Mouse (Mus musculus): ENCODE measurements around the gene Ccdc40. TPM values are rescaled to one million over a fixed set of nuclear protein-coding genes. Genes with fewer than 3 reads are reported as not detected.

Ccdc40 gene
- polyA plus RNA-seq, 1 experiment from 2014 or later, result 7.6 TPM

GRCm38 (mm10) chr11:119307916-119308315 lies 79.5 kb downstream of the Ccdc40 start:
- Histone ChIP-seq H3K9ac (ENCODE audit: low read depth, low read length) (peak overlapping the region; percentile 42; the same call in 1 of the 2 replicates), H3K9me3 (ENCODE audit: control insufficient read depth, low read length) (no peaks in the 10 kb centered on the region), H3K36me3 (ENCODE audit: control insufficient read depth, insufficient read depth, low read length) (no peaks in the 10 kb centered on the region), H3K27me3 (replicated peaks; ENCODE audit: control insufficient read depth, insufficient read depth, low read length) (no peaks in the 10 kb centered on the region), H3K4me3 (ENCODE audit: low read depth, low read length) (no peak overlapping the region), H3K4me1 (ENCODE audit: control insufficient read depth, insufficient read depth, low read length) (0 out of 2 replicates have a peak, but pooled peaks cover 6% of the 10 kb centered on the region), H3K27ac (replicated peaks; ENCODE audit: low read depth, low read length) (no peak overlapping the region), H3K4me2 (ENCODE audit: low read depth, low read length) (peak overlapping the region; percentile 10; the same call in 1 of the 2 replicates)
- no peak for DNase-seq (ENCODE audit: low spot score)
- no peak for ATAC-seq (ENCODE audit: low read depth)
- 19% methylated on average over 11 of the region's 11 CpGs for WGBS

- no peak for ATAC-seq (ENCODE audit: low read depth)
- 15% methylated on average over 9 of the region's 10 CpGs for WGBS
Measured at GRCm38 (mm10) chr11:119310621-119311020, 82.2 kb downstream of the Ccdc40 start.

GRCm38 (mm10) chr11:119314252-119314936 lies 86.0 kb downstream of the Ccdc40 start:
- Histone ChIP-seq H3K4me2 (ENCODE audit: low read depth, low read length) (no peak overlapping the region), H3K9ac (ENCODE audit: low read depth, low read length) (no peak overlapping the region), H3K27me3 (replicated peaks; ENCODE audit: control insufficient read depth, insufficient read depth, low read length) (no peaks in the 10 kb centered on the region), H3K27ac (replicated peaks; ENCODE audit: low read depth, low read length) (no peak overlapping the region), H3K9me3 (ENCODE audit: control insufficient read depth, low read length) (no peaks in the 10 kb centered on the region), H3K4me3 (ENCODE audit: low read depth, low read length) (no peak overlapping the region), H3K4me1 (ENCODE audit: control insufficient read depth, insufficient read depth, low read length) (no peaks in the 10 kb centered on the region), H3K36me3 (ENCODE audit: control insufficient read depth, insufficient read depth, low read length) (no peaks in the 10 kb centered on the region)
- DNase-seq (ENCODE audit: low spot score), result no peak
- no peak for ATAC-seq (ENCODE audit: low read depth)
- 76% methylated on average over 17 of the region's 17 CpGs for WGBS

More at GRCm38 (mm10) chr11:119310621-119311020, 82.2 kb downstream of the Ccdc40 start:
- Histone ChIP-seq H3K36me3 (ENCODE audit: control insufficient read depth, insufficient read depth, low read length) (no peaks in the 10 kb centered on the region), H3K27ac (replicated peaks; ENCODE audit: low read depth, low read length) (no peak overlapping the region), H3K4me1 (ENCODE audit: control insufficient read depth, insufficient read depth, low read length) (0 out of 2 replicates have a peak, but pooled peaks cover 6% of the 10 kb centered on the region), H3K4me2 (ENCODE audit: low read depth, low read length) (no peak overlapping the region; the same call in 1 of the 2 replicates), H3K27me3 (replicated peaks; ENCODE audit: control insufficient read depth, insufficient read depth, low read length) (no peaks in the 10 kb centered on the region), H3K9ac (ENCODE audit: low read depth, low read length) (no peak overlapping the region), H3K4me3 (ENCODE audit: low read depth, low read length) (no peak overlapping the region), H3K9me3 (ENCODE audit: control insufficient read depth, low read length) (no peaks in the 10 kb centered on the region)
- no peak for DNase-seq (ENCODE audit: low spot score)

Other genes with a start within 250 kb of the Ccdc40 start
- not detected in 2 replicates for gene Enpp7, start 240.4 kb upstream of the Ccdc40 start, polyA plus RNA-seq (2014; fragmentation: Nextera tagmentation; extraction: Ambion mirVana)
- gene Cbx2, start 205.6 kb upstream of the Ccdc40 start, polyA plus RNA-seq (2014; fragmentation: Nextera tagmentation; extraction: Ambion mirVana), result 23.9 and 28.3 TPM in 2 replicates
- gene Cbx8, start 187.6 kb upstream of the Ccdc40 start, polyA plus RNA-seq (2014; fragmentation: Nextera tagmentation; extraction: Ambion mirVana), result 9.6 and 10.1 TPM in 2 replicates
- 11.0 and 13.5 TPM in 2 replicates for gene Cbx4, start 142.4 kb upstream of the Ccdc40 start, polyA plus RNA-seq (2014; fragmentation: Nextera tagmentation; extraction: Ambion mirVana)
- 11.7 and 13.2 TPM in 2 replicates for gene Tbc1d16, start 73 bp upstream of the Ccdc40 start, polyA plus RNA-seq (2014; fragmentation: Nextera tagmentation; extraction: Ambion mirVana)
- 82.0 and 89.4 TPM in 2 replicates for gene Gaa, start 39.3 kb downstream of the Ccdc40 start, polyA plus RNA-seq (2014; fragmentation: Nextera tagmentation; extraction: Ambion mirVana)
- 298 and 322 TPM in 2 replicates for gene Eif4a3, start 71.5 kb downstream of the Ccdc40 start, polyA plus RNA-seq (2014; fragmentation: Nextera tagmentation; extraction: Ambion mirVana)
- 0.93 and 1.4 TPM in 2 replicates for gene Card14, start 79.2 kb downstream of the Ccdc40 start, polyA plus RNA-seq (2014; fragmentation: Nextera tagmentation; extraction: Ambion mirVana)
- gene Sgsh, start 127.0 kb downstream of the Ccdc40 start, polyA plus RNA-seq (2014; fragmentation: Nextera tagmentation; extraction: Ambion mirVana), result 7.2 and 7.3 TPM in 2 replicates
- gene Slc26a11, start 127.0 kb downstream of the Ccdc40 start, polyA plus RNA-seq (2014; fragmentation: Nextera tagmentation; extraction: Ambion mirVana), result 7.8 and 8.4 TPM in 2 replicates
- gene Rnf213, start 164.5 kb downstream of the Ccdc40 start, polyA plus RNA-seq (2014; fragmentation: Nextera tagmentation; extraction: Ambion mirVana), result 5.0 and 5.3 TPM in 2 replicates